Mouse (Mus musculus) gonadal fat pad, adult 2 months (tissue): ENCODE results near the gene Olfr68. TPM values are rescaled to one million over a fixed set of nuclear protein-coding genes. Genes with fewer than 3 reads are reported as not detected.
"Not testable (repeated sequence)": the region's sequence is repeated elsewhere in the genome, so short reads cannot be mapped to it uniquely, and the experiment has no call there.

Experiments
- DNase-seq: peaks from one replicate; pipeline ENCODE4 v3.0.0-alpha.2; 2012; ENCODE audit warnings: low read depth
- polyA plus RNA-seq: library from polyadenylated mRNA; depleted of rRNA; stranded (reverse); fragments of >200 nt; gene quantifications from 2 replicates; pipeline ENCODE4 v1.2.3, GENCODE M21; 2012; rRNA removed

The Olfr68 gene
- polyA plus RNA-seq, 1 experiment = not detected

DNA sequence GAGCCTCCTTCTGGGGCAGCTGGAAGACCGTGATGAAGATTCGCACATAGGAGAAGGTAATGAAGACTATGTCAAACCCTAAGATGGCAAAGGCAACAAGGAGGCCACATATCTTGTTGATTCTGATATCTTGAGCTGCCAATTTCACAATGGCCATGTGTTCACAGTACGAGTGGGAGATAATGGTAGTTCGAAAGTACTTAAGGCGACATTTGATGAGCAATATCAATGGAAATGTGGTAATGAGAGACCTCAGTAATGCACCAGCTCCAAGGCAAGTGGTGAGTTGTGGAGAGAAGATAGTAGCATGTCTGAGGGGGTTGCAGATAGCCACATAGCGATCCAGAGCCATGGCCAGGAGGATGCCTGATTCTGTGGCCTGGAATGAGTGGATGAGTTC, 11.8 kb downstream of the Olfr68 start:
- not testable (repeated sequence) for DNase-seq

DNA sequence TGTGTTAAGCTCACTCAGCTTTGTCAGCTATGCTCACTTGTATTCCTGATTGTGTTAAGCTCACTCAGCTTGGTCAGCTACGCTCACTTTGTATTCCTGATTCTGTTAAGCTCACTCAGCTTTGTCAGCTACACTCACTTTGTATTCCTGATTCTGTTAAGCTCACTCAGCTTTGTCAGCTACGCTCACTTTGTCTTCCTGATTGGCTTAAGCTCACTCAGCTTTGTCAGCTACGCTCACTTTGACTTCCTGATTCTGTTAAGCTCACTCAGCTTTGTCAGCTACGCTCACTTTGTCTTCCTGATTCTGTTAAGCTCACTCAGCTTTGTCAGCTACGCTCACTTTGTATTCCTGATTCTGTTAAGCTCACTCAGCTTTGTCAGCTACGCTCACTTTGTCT, 17.3 kb downstream of the Olfr68 start:
- not testable (repeated sequence) for DNase-seq

DNA sequence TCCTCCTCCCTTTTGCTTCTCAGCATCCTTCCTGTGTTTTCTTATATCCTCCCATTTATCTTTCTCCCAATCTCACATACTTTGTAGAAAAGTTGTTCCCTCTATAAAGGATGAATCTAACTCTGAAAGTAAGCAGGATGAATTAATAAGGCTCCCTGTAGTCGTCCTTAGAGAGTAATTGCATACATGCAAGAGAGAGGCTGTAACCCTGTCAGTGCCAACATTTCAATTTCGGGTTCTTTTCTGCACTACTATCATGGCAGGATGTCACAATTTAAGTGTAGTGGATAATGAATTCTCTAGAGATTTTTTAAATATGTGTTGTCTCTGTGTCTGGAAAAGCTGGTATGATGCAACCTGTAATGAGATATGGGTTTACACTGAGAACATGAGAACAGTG, 22.3 kb downstream of the Olfr68 start, which contains the start of gene Olfr630:
TSS of gene Olfr630 (minus strand) at position 101 of the 400 bp plus-strand sequence.
- DNase-seq = no peak

DNA sequence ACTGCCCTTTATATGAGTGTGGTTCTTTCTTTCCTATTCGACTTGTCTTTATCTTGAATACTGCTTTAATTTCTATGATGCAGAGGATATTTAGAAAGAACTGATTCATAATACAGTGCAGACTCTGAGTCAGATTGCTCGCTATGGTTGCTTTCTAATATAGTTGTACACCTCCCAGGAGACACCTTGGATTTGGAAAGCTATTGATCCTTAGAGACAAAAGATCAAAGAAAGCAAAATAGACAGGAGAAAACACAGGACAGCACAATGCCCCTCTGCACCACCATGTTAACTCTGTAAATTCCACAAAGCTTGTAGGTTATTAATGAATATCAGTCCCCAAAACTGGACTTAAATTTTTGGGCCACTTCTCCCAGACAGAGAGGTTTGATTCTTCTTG, 34.7 kb downstream of the Olfr68 start, which contains the start of gene Olfr629:
TSS of gene Olfr629 (minus strand) at position 101 of the 400 bp plus-strand sequence.
- DNase-seq = no peak

DNA sequence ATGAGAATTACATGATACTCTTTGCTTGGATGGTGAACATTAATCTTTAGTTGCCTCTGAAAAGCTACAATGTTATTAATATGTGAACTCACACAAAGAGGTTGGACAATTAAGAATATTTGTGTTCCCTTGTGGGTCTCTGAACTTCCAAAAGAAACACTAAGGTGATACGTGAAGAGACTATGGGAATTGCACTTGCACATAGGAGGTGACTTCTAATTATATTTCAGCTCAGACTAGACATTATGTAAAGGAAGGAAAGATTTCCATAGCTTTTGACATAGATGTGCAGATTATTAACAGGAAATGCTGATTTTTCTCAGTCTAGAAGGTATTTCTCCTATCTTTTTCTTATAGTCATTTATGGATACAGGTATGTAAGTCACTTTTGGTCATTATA, 49.4 kb downstream of the Olfr68 start, which contains the start of gene Olfr628:
TSS of gene Olfr628 (plus strand) at position 301 of the 400 bp plus-strand sequence.
- DNase-seq = no peak

Other genes with a start within 250 kb of the Olfr68 start
- gene Olfr612, start 237.0 kb downstream of the Olfr68 start, polyA plus RNA-seq = not detected in 2 replicates
- not detected in 2 replicates for gene Olfr613, start 231.6 kb downstream of the Olfr68 start, polyA plus RNA-seq
- not detected in 2 replicates for gene Olfr615, start 223.6 kb downstream of the Olfr68 start, polyA plus RNA-seq
- gene Olfr616, start 210.6 kb downstream of the Olfr68 start, polyA plus RNA-seq = not detected in 2 replicates
- not detected in 2 replicates for gene Olfr617, start 206.6 kb downstream of the Olfr68 start, polyA plus RNA-seq
- not detected in 2 replicates for gene Olfr618, start 189.6 kb downstream of the Olfr68 start, polyA plus RNA-seq
- not detected in 2 replicates for gene Olfr619, start 179.1 kb downstream of the Olfr68 start, polyA plus RNA-seq
- not detected in 2 replicates for gene Olfr620, start 167.2 kb downstream of the Olfr68 start, polyA plus RNA-seq
- gene Olfr622, start 137.0 kb downstream of the Olfr68 start, polyA plus RNA-seq = not detected in 2 replicates
- not detected in 2 replicates for gene Olfr623, start 116.0 kb downstream of the Olfr68 start, polyA plus RNA-seq
- not detected in 2 replicates for gene Olfr624, start 108.5 kb downstream of the Olfr68 start, polyA plus RNA-seq
- not detected in 2 replicates for gene Olfr625-ps1, start 97.0 kb downstream of the Olfr68 start, polyA plus RNA-seq
- not detected in 2 replicates for gene Olfr243, start 65.0 kb downstream of the Olfr68 start, polyA plus RNA-seq
- not detected in 2 replicates for gene Olfr628, start 49.3 kb downstream of the Olfr68 start, polyA plus RNA-seq
- gene Olfr629, start 34.8 kb downstream of the Olfr68 start, polyA plus RNA-seq = not detected in 2 replicates
- not detected in 2 replicates for gene Olfr630, start 22.4 kb downstream of the Olfr68 start, polyA plus RNA-seq
- not detected in 2 replicates for gene Olfr69, start 8.1 kb downstream of the Olfr68 start, polyA plus RNA-seq
- gene Olfr67, start 12.1 kb upstream of the Olfr68 start, polyA plus RNA-seq = not detected in 2 replicates
- gene Hbb-bt, start 34.3 kb upstream of the Olfr68 start, polyA plus RNA-seq = 189 and 481 TPM in 2 replicates
- gene Hbb-bs, start 48.4 kb upstream of the Olfr68 start, polyA plus RNA-seq = 2,031 and 4,766 TPM in 2 replicates
- gene Hbb-bh2, start 60.8 kb upstream of the Olfr68 start, polyA plus RNA-seq = not detected in 2 replicates
- gene Hbb-bh1, start 63.5 kb upstream of the Olfr68 start, polyA plus RNA-seq = not detected in 2 replicates
- not detected in 2 replicates for gene Hbb-y, start 73.5 kb upstream of the Olfr68 start, polyA plus RNA-seq
- not detected in 2 replicates for gene Olfr66, start 106.6 kb upstream of the Olfr68 start, polyA plus RNA-seq
- not detected in 2 replicates for gene Olfr64, start 114.8 kb upstream of the Olfr68 start, polyA plus RNA-seq
- not detected in 2 replicates for gene Olfr65, start 123.8 kb upstream of the Olfr68 start, polyA plus RNA-seq
- gene Olfr631, start 149.1 kb upstream of the Olfr68 start, polyA plus RNA-seq = not detected in 2 replicates
- not detected in 2 replicates for gene Olfr632, start 154.6 kb upstream of the Olfr68 start, polyA plus RNA-seq
- not detected in 2 replicates for gene Olfr633, start 164.7 kb upstream of the Olfr68 start, polyA plus RNA-seq
- not detected in 2 replicates for gene Olfr635, start 191.5 kb upstream of the Olfr68 start, polyA plus RNA-seq
- gene Olfr638, start 219.0 kb upstream of the Olfr68 start, polyA plus RNA-seq = not detected in 2 replicates
- not detected in 2 replicates for gene Olfr639, start 237.6 kb upstream of the Olfr68 start, polyA plus RNA-seq
- not detected in 2 replicates for gene Olfr640, start 245.9 kb upstream of the Olfr68 start, polyA plus RNA-seq